20 mouse cellular contexts compared by ENCODE assay signal in genomic region chr2:154097734-154098133, GRCm38 (mm10). TPM values are rescaled to one million over a fixed set of nuclear protein-coding genes. Genes with fewer than 3 reads are reported as not detected.
A peak's percentile ranks its signal among the peaks of the same experiment; 100 is the strongest.
DNase-seq lines count a peak whose midpoint lies in the region; ATAC-seq and TF ChIP-seq lines count a peak whose summit lies in the region.
"Had no signal": no experiment of that assay in that cellular context is flagged by ENCODE, and none has a peak within 500 bp of the region (broad histone marks: within the 10 kb centered on the region; RNA-seq: fewer than 3 reads in every experiment).

No protein-coding gene starts in this region.

- H3K4me2 ChIP-seq in heart, postnatal 0 days (ENCODE audit: low read depth, low read length) = no peak overlapping the region
- no peak overlapping the region for H3K4me2 ChIP-seq in lung, postnatal 0 days (replicated peaks; ENCODE audit: low read depth, low read length)
- H3K4me2 ChIP-seq in stomach, postnatal 0 days (replicated peaks; ENCODE audit: low read depth) = no peak overlapping the region
- H3K4me2 ChIP-seq: hindbrain, embryonic 15.5 days had no signal

- no peak for TF ChIP-seq EP300 in heart, postnatal 0 days (IDR thresholded peaks at IDR 0.05; ENCODE audit: low read depth)
- no peak for TF ChIP-seq EP300 in lung, postnatal 0 days (IDR thresholded peaks at IDR 0.05)
- no peak for TF ChIP-seq EP300 in stomach, postnatal 0 days (optimal IDR thresholded peaks at IDR 0.05)

- no peak for ATAC-seq in heart, postnatal 0 days (ENCODE audit: insufficient read depth, low read depth)
- no peak for ATAC-seq in lung, postnatal 0 days
- ATAC-seq in stomach, postnatal 0 days (ENCODE audit: low FRiP score, low TSS enrichment) = no peak
- no peak for ATAC-seq in CD4-positive, CD25-positive, alpha-beta regulatory T cell, adult 4 months

- H3K27me3 ChIP-seq in heart, postnatal 0 days (ENCODE audit: control insufficient read depth, insufficient read depth, low read length) = no peaks in the 10 kb centered on the region
- H3K27me3 ChIP-seq in lung, postnatal 0 days (replicated peaks; ENCODE audit: insufficient read depth, low read length) = no peaks in the 10 kb centered on the region
- no peaks in the 10 kb centered on the region for H3K27me3 ChIP-seq in stomach, postnatal 0 days (ENCODE audit: control insufficient read depth, insufficient read depth, low read length)
- H3K27me3 ChIP-seq: hindbrain, embryonic 15.5 days had no signal

- H3K9me3 ChIP-seq in heart, postnatal 0 days (replicated peaks; ENCODE audit: control insufficient read depth, low read length) = no peaks in the 10 kb centered on the region; the same call in 1 of the 2 replicates
- H3K9me3 ChIP-seq in lung, postnatal 0 days (ENCODE audit: low read length) = no peaks in the 10 kb centered on the region
- no peaks in the 10 kb centered on the region for H3K9me3 ChIP-seq in stomach, postnatal 0 days (ENCODE audit: control insufficient read depth, low read length)
- H3K9me3 ChIP-seq: heart, embryonic 10.5 days; hindbrain, embryonic 15.5 days had no signal

- 34% methylated on average over 1 of the region's 1 CpGs for WGBS in heart, postnatal 0 days
- 45% methylated on average over 1 of the region's 1 CpGs for WGBS in lung, postnatal 0 days
- 35% methylated on average over 1 of the region's 1 CpGs for WGBS in stomach, postnatal 0 days

- no peak overlapping the region for H3K27ac ChIP-seq in heart, postnatal 0 days (ENCODE audit: low read depth)
- H3K27ac ChIP-seq in lung, postnatal 0 days (ENCODE audit: low read length) = no peak overlapping the region
- H3K27ac ChIP-seq in stomach, postnatal 0 days (replicated peaks) = no peak overlapping the region
- H3K27ac ChIP-seq: heart, embryonic 10.5 days; hindbrain, embryonic 15.5 days; liver, embryonic 14.5 days had no signal

- 0 out of 2 replicates have a peak, but pooled peaks have one; percentile 13 for TF ChIP-seq CTCF in heart, postnatal 0 days (IDR thresholded peaks at IDR 0.05; ENCODE audit: low read depth)
- peak; percentile 47 for TF ChIP-seq CTCF in lung, postnatal 0 days (IDR thresholded peaks at IDR 0.05)
- TF ChIP-seq CTCF in stomach, postnatal 0 days (IDR thresholded peaks at IDR 0.05; ENCODE audit: low read depth) = peak; percentile 63

- peak; percentile 5 for DNase-seq in cerebellum, adult 18-20 months
- DNase-seq in cerebellum, postnatal 4 days (ENCODE audit: low spot score in 2 of 2) = no peak
- no peak for DNase-seq in heart, postnatal 0 days (ENCODE audit: low spot score)
- DNase-seq in heart, postnatal 10 days = no peak
- DNase-seq in lung, postnatal 0 days (ENCODE audit: low spot score) = peak; percentile 18
- DNase-seq in lung, postnatal 14 days = no peak
- no peak for DNase-seq in stomach, postnatal 0 days (ENCODE audit: low spot score)
- DNase-seq: adrenal gland, adult 8-10 months; B cell, adult 2 months; kidney, postnatal 14 days; thymus, adult 18-20 months had no signal

- no peaks in the 10 kb centered on the region for H3K4me1 ChIP-seq in heart, postnatal 0 days (ENCODE audit: control insufficient read depth, insufficient read depth)
- H3K4me1 ChIP-seq in lung, postnatal 0 days (ENCODE audit: insufficient read depth, low read depth, low read length) = no peaks in the 10 kb centered on the region
- H3K4me1 ChIP-seq in stomach, postnatal 0 days (replicated peaks; ENCODE audit: control insufficient read depth, insufficient read depth) = no peaks in the 10 kb centered on the region
- H3K4me1 ChIP-seq: heart, embryonic 10.5 days; hindbrain, embryonic 15.5 days had no signal

- no peak overlapping the region for H3K9ac ChIP-seq in heart, postnatal 0 days (replicated peaks; ENCODE audit: low read depth, low read length)
- no peak overlapping the region for H3K9ac ChIP-seq in lung, postnatal 0 days (replicated peaks; ENCODE audit: low read depth)
- no peak overlapping the region for H3K9ac ChIP-seq in stomach, postnatal 0 days (ENCODE audit: low read length)
- H3K9ac ChIP-seq: hindbrain, embryonic 15.5 days; liver, embryonic 14.5 days had no signal

- intact Hi-C loops in heart, postnatal 10 days (cut with DNase I) = loop anchor here (10.0 kb wide), 1 partner anchor 103 kb away; no protein-coding TSS in a partner anchor

- no peak overlapping the region for H3K4me3 ChIP-seq in heart, postnatal 0 days (ENCODE audit: low read depth, low read length)
- no peak overlapping the region for H3K4me3 ChIP-seq in lung, postnatal 0 days (ENCODE audit: low read depth, low read length)
- H3K4me3 ChIP-seq in stomach, postnatal 0 days (ENCODE audit: low read depth, low read length) = no peak overlapping the region
- H3K4me3 ChIP-seq: erythroblast, embryonic 14.5 days; heart, embryonic 10.5 days; hindbrain, embryonic 15.5 days; myocyte had no signal

- H3K36me3 ChIP-seq in heart, postnatal 0 days (replicated peaks; ENCODE audit: control insufficient read depth, insufficient read depth, low read length) = no peaks in the 10 kb centered on the region
- no peaks in the 10 kb centered on the region for H3K36me3 ChIP-seq in lung, postnatal 0 days (ENCODE audit: insufficient read depth, low read length)
- no peaks in the 10 kb centered on the region for H3K36me3 ChIP-seq in stomach, postnatal 0 days (ENCODE audit: control insufficient read depth, insufficient read depth, low read length)
- H3K36me3 ChIP-seq: heart, embryonic 10.5 days; hindbrain, embryonic 15.5 days had no signal

RNA-seq across cellular contexts. Expression of gene Bpifa3, which starts 32.4 kb away (rescaled TPM):
- total RNA-seq in heart, postnatal 0 days (2014; rRNA removed; ENCODE audit: low replicate concordance) = not detected in 2 replicates
- polyA plus RNA-seq in heart, postnatal 0 days (2015; fragmentation: Nextera tagmentation; extraction: Ambion mirVana) = not detected in 2 replicates
- total RNA-seq in heart, postnatal 10 days (2021) = not detected
- not detected in 2 replicates for polyA plus RNA-seq in lung, postnatal 0 days (2015; fragmentation: Nextera tagmentation; extraction: Ambion mirVana)
- polyA plus RNA-seq in stomach, postnatal 0 days (2015; fragmentation: Nextera tagmentation; extraction: Ambion mirVana) = not detected in 2 replicates
- not detected for polyA plus RNA-seq in CD4-positive, CD25-positive, alpha-beta regulatory T cell, adult 4 months (2017; shearing (Covaris generic))
- total RNA-seq: adrenal gland, adult 8-10 months; left cerebral cortex, adult 18-20 months; megakaryocyte progenitor cell, adult 5-6 weeks had no signal
- polyA plus RNA-seq: cerebellum, adult 2 months; erythroblast, embryonic 14.5 days; heart, embryonic 10.5 days; hindbrain, embryonic 15.5 days; liver, embryonic 14.5 days; myocyte had no signal

RNA-seq across cellular contexts. Expression of gene Bpifa1, which starts 44.9 kb away (rescaled TPM):
- not detected in 2 replicates for total RNA-seq in heart, postnatal 0 days (2014; rRNA removed; ENCODE audit: low replicate concordance)
- 0.66 TPM in 1 of 2 replicates, not detected in the other for polyA plus RNA-seq in heart, postnatal 0 days (2015; fragmentation: Nextera tagmentation; extraction: Ambion mirVana)
- total RNA-seq in heart, postnatal 10 days (2021) = under 1 TPM in 1 of 2 experiments, not detected in 1; 0.24 TPM
- 5.1 and 5.4 TPM in 2 replicates for polyA plus RNA-seq in lung, postnatal 0 days (2015; fragmentation: Nextera tagmentation; extraction: Ambion mirVana)
- not detected in 2 replicates for polyA plus RNA-seq in stomach, postnatal 0 days (2015; fragmentation: Nextera tagmentation; extraction: Ambion mirVana)
- not detected for polyA plus RNA-seq in CD4-positive, CD25-positive, alpha-beta regulatory T cell, adult 4 months (2017; shearing (Covaris generic))
- total RNA-seq: adrenal gland, adult 8-10 months; left cerebral cortex, adult 18-20 months; megakaryocyte progenitor cell, adult 5-6 weeks had no signal
- polyA plus RNA-seq: cerebellum, adult 2 months; erythroblast, embryonic 14.5 days; heart, embryonic 10.5 days; myocyte had no signal

Comparison
In these comparisons a context has a peak if more than half of its experiments do, and no peak if none do; other contexts are left out.
1. DNase-seq: peak in cerebellum, adult 18-20 months (2 of 2) and lung, postnatal 0 days (single experiment); none in cerebellum, postnatal 4 days (0 of 2), heart, postnatal 0 days (single experiment), heart, postnatal 10 days (0 of 2), lung, postnatal 14 days (single experiment) and stomach, postnatal 0 days (single experiment).
2. CTCF ChIP-seq: peak in every context shown above with its lines; median percentile 63 in stomach, postnatal 0 days; 47 in lung, postnatal 0 days; 13 in heart, postnatal 0 days.